Mouse (Mus musculus) limb, embryonic 15.5 days (tissue): Measurements from ENCODE around the gene Vti1a. TPM values are rescaled to one million over a fixed set of nuclear protein-coding genes. Genes with fewer than 3 reads are reported as not detected.

Experiments
- ATAC-seq: fragments of 200-750 bp; cut with Nextera tagmentation; 2 replicates; pipeline ENCODE4 v1.8.0; 2017; ENCODE audit warnings: low read depth, moderate TSS enrichment; ENCODE audit not compliant: insufficient number of reproducible peaks, low FRiP score, low TSS enrichment
- H3K27ac ChIP-seq: fragments of 300-500 bp; sonication (generic); 2 replicates; pipeline ENCODE4 v1.5.1; 2015; ENCODE audit warnings: moderate library complexity, mild to moderate bottlenecking, inconsistent platforms
- H3K27me3 ChIP-seq: fragments of 300-500 bp; sonication (generic); 2 replicates; pipeline ENCODE4 v1.6.1; 2015; ENCODE audit warnings: inconsistent platforms
- H3K36me3 ChIP-seq: fragments of 300-500 bp; sonication (generic); 2 replicates; pipeline ENCODE4 v1.6.1; 2015; ENCODE audit warnings: inconsistent platforms
- H3K4me1 ChIP-seq: fragments of 300-500 bp; sonication (generic); 2 replicates; pipeline ENCODE4 v1.6.1; 2015; ENCODE audit warnings: inconsistent platforms
- H3K4me2 ChIP-seq: fragments of 300-500 bp; sonication (generic); 2 replicates; pipeline ENCODE4 v1.6.1; 2015; ENCODE audit warnings: mild to moderate bottlenecking, inconsistent platforms
- H3K4me3 ChIP-seq: fragments of 300-500 bp; sonication (generic); 2 replicates; pipeline ENCODE4 v1.5.1; 2015; ENCODE audit warnings: mild to moderate bottlenecking, inconsistent platforms
- H3K9ac ChIP-seq: fragments of 300-500 bp; sonication (generic); 2 replicates; pipeline ENCODE4 v1.6.1; 2015; ENCODE audit warnings: inconsistent platforms
- H3K9me3 ChIP-seq: fragments of 300-500 bp; sonication (generic); 2 replicates; pipeline ENCODE4 v1.6.1; 2016; ENCODE audit warnings: inconsistent platforms
- WGBS: fragments of 180-500 bp; shearing (Covaris S2); methylation state at CpG from one replicate; pipeline ENCODE4 v1.1.7; 2015; 5-methylcytosine and 5-hydroxymethylcytosine counted together
- polyA plus RNA-seq: library from polyadenylated mRNA; unstranded; fragments of >200 nt; fragmentation: Nextera tagmentation; extraction: Ambion mirVana; gene quantifications from 2 replicates; pipeline ENCODE4 v1.2.1, GENCODE M21; 2015

Vti1a gene
- polyA plus RNA-seq, 1 experiment from 2014 or later, result 26.4 TPM

DNA sequence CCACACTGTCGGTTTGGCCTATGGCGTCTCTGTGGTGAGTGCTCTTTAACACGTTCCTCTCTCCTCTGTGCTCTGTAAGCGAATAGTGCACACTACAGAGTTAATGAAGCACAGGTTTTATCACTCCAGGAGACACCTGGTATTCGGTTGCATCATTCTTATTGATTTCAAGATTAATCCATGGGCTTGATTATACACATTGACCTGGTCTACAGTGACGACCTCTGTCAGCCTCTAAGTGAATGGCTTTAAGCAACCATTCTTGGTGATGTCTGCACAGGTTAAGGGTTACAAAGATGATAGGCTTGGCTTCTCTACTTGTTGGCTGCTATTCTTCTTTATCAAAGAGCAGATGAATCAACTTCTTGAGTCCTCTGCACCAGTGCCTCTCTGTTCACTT is 234.1 kb downstream of the Vti1a start:
- WGBS, result 85% methylated on average over 6 of the region's 6 CpGs
- no peaks in the 10 kb centered on the region for H3K36me3 ChIP-seq
- H3K4me1 ChIP-seq, result peaks cover 4% of the 10 kb centered on the region
- no peak overlapping the region for H3K4me3 ChIP-seq
- H3K4me2 ChIP-seq, result no peak overlapping the region
- no peak overlapping the region for H3K27ac ChIP-seq
- H3K27me3 ChIP-seq, result peaks cover 5% of the 10 kb centered on the region; the same call in 1 of the 2 replicates
- ATAC-seq, result no peak
- H3K9me3 ChIP-seq, result no peaks in the 10 kb centered on the region
- H3K9ac ChIP-seq, result no peak overlapping the region

DNA sequence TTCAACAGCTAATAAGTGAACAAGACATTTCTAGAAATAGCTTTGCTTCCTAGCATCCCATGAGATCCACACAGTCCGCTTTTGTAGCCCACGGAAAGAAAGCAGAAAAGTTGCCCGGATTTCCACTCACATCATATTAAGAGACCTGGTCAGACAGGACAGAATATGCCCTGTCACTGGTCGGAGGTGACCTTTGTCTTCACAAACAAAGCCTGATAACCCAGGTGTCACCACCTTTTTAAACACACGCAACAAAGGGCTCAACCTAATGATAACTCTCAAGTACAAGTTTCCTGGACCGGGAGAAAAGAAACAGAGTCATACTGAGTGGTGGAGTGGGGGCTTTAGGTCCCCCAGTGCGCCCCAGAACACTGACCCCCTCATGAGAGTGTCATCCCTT is 236.2 kb downstream of the Vti1a start:
- Histone ChIP-seq H3K36me3 (no peaks in the 10 kb centered on the region), H3K4me2 (no peak overlapping the region), H3K9me3 (no peaks in the 10 kb centered on the region), H3K9ac (no peak overlapping the region), H3K27ac (no peak overlapping the region), H3K27me3 (peaks cover 5% of the 10 kb centered on the region; the same call in 1 of the 2 replicates), H3K4me1 (peaks cover 10% of the 10 kb centered on the region), H3K4me3 (no peak overlapping the region)
- WGBS, result 84% methylated on average over 7 of the region's 7 CpGs
- ATAC-seq, result no peak

DNA sequence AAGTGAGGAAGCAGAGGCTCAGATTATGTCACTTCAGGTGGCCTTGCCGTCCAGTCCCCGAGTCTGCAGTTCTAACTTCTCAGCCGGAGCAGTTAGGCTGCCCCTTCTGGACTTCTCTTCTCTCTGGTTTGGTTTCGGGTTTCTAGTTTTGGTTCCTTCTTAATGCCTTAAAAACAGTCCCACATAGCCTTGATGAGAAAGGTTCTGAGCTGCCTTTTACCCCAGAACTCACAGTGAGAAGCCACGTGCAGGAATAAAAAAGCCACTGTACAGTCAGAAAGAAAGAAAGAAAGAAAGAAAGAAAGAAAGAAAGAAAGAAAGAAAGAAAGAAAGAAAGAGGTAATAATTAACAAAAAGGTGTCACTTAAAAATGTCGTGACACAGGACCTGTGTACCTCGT is 236.8 kb downstream of the Vti1a start:
- no peak overlapping the region for H3K9ac ChIP-seq
- H3K27ac ChIP-seq, result no peak overlapping the region
- no peak for ATAC-seq
- H3K27me3 ChIP-seq, result peaks cover 5% of the 10 kb centered on the region; the same call in 1 of the 2 replicates
- H3K36me3 ChIP-seq, result no peaks in the 10 kb centered on the region
- H3K4me2 ChIP-seq, result no peak overlapping the region
- H3K4me1 ChIP-seq, result peaks cover 10% of the 10 kb centered on the region
- H3K9me3 ChIP-seq, result no peaks in the 10 kb centered on the region
- 66% methylated on average over 7 of the region's 7 CpGs for WGBS
- H3K4me3 ChIP-seq, result no peak overlapping the region

DNA sequence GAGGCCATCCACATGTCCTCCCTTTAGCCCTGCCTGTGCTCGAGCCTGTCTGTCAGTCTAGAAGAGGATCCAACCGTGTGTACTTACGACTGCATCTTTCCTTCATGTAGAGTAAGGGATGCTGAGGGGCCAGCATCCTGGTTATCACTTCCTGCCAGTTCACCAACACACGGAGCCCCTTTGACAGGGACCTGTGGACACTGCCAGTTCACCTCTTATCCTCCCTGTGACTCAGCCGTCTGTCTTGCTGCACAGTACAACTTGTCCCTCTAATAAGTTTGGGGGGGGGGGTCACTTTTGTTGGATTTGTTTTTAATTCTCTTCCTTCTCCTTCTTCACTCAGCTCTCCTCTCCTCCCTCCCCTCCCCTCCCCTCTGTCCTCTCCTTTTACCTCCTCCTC is 238.2 kb downstream of the Vti1a start:
- Histone ChIP-seq H3K27ac (no peak overlapping the region), H3K9me3 (no peaks in the 10 kb centered on the region), H3K4me2 (no peak overlapping the region), H3K4me1 (peaks cover 11% of the 10 kb centered on the region), H3K9ac (no peak overlapping the region), H3K36me3 (no peaks in the 10 kb centered on the region), H3K4me3 (no peak overlapping the region), H3K27me3 (peaks cover 5% of the 10 kb centered on the region; the same call in 1 of the 2 replicates)
- WGBS, result 77% methylated on average over 5 of the region's 5 CpGs
- no peak for ATAC-seq

DNA sequence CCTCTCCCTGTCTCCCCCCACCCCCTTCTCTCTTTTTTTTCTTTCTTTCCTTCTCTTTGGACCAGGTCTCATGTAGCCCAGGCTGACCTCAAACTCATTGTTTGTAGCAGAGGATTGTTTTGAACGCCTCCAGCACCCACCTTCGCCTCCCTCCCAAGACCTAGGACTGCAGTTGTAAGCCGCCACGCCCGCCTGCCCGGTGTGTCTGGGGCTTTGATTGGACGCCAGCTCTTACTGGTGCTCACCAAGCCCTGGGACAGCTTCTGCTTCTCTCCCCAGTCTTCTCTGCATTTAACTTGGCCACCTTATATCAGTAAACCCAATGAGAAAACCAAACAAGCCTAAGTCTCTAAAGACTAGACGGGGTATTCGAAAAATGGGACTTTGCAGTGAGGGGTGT is 238.6 kb downstream of the Vti1a start:
- no peak overlapping the region for H3K4me3 ChIP-seq
- ATAC-seq, result no peak
- no peak overlapping the region for H3K9ac ChIP-seq
- peaks cover 5% of the 10 kb centered on the region; the same call in 1 of the 2 replicates for H3K27me3 ChIP-seq
- H3K9me3 ChIP-seq, result no peaks in the 10 kb centered on the region
- no peak overlapping the region for H3K4me2 ChIP-seq
- WGBS, result 79% methylated on average over 9 of the region's 9 CpGs
- H3K36me3 ChIP-seq, result no peaks in the 10 kb centered on the region
- no peak overlapping the region for H3K27ac ChIP-seq
- H3K4me1 ChIP-seq, result peaks cover 15% of the 10 kb centered on the region

DNA sequence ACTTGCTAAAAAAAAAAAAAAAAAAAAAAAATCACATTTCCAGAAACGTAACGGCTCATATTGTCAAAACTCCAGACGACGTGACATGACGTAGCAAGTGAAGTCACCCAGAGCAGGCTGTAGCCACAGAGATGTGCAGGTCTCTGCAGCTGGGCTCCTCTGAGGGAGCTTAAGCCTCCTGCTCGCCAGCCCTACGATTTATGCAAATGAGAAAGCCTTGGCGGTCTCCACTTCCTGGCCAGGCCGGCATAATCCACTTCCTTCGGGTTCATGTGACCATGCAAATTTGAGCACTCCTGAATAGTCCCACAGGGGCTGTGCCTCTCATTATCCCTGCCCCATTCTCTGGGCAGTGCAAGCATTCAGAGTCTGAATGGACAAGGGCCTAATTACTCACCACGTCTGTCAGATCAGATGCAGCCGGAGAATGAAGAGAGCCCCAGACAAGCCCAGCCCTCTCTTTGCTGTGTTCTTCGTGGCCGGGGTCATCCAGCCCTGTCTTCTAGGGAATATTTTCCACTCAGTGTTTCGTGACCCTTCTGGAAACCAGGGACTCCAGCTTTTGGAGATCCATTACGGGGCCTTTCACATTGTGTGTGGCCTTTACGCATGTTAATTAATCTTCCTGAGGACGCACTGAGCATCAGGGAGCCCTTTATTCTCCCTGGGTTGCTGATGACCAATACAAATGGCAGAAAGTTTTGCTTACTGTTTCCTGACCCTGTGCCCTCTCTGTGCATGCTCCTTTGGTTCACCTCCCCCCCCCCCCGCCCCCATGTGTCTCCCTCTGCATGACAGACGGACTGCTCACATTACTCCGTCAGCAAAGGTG is 240.3 kb downstream of the Vti1a start:
- Histone ChIP-seq H3K4me3 (no peak overlapping the region), H3K4me1 (peaks cover 22% of the 10 kb centered on the region), H3K9ac (no peak overlapping the region), H3K4me2 (peak overlapping the region; percentile 29; the same call in 1 of the 2 replicates), H3K27me3 (no peaks in the 10 kb centered on the region), H3K36me3 (no peaks in the 10 kb centered on the region), H3K27ac (no peak overlapping the region), H3K9me3 (no peaks in the 10 kb centered on the region)
- 0 out of 2 replicates have a peak, but pooled peaks have one; percentile 40 for ATAC-seq
- WGBS, result 30% methylated on average over 21 of the region's 21 CpGs

DNA sequence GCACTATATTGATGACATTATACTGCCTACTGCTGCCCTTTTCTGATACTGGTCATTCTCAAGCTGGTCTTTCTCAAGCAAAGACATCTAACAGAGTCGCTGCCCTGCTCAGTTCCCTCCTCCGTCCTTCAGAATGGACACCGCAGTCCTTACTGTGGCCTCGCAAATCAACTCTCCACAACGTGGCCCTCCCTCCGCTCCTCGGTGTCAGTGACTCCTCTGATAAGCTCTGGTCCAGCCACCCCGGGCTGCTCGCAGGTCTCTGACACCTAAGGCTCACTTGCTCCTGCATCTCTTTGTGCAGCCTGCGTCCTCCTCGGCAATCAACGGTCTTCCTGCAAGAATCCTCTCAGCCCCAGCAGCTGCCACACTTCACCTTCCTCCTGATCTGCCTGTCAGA is 243.2 kb downstream of the Vti1a start:
- ATAC-seq, result no peak
- Histone ChIP-seq H3K4me1 (peaks cover 36% of the 10 kb centered on the region), H3K9ac (no peak overlapping the region), H3K27ac (no peak overlapping the region), H3K36me3 (no peaks in the 10 kb centered on the region), H3K9me3 (no peaks in the 10 kb centered on the region), H3K4me2 (no peak overlapping the region), H3K4me3 (no peak overlapping the region), H3K27me3 (no peaks in the 10 kb centered on the region)
- 81% methylated on average over 12 of the region's 12 CpGs for WGBS

DNA sequence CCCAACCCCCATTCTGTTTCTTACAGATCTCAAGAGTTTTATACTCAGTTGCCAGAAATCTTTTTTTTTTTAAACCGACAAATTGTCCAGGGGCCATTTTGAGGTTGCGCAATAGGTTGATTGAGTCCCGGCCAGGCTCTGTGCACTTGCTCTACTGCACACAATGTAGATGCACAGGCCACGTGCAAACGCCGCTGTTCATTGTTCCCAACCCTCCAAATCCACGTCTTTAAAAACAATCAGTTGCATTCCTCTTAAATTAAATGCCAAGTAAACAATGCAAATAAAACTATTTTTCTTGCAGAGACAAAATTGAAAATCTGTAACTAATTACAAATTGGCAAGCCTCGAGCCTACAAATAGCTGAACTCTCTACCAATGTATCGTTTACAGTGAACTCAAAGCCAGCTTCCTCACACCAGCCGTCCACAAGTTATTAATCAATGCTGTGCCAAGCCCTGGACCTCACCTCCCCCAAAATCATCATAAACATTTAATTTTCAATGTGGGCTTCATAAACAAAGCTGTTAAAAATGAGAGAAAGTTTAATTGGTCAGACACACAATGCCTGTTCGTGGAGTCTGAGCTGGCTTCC is 244.1 kb downstream of the Vti1a start:
- H3K9ac ChIP-seq, result no peak overlapping the region
- 44% methylated on average over 11 of the region's 11 CpGs for WGBS
- H3K4me2 ChIP-seq, result no peak overlapping the region
- H3K27me3 ChIP-seq, result no peaks in the 10 kb centered on the region
- no peaks in the 10 kb centered on the region for H3K36me3 ChIP-seq
- H3K4me3 ChIP-seq, result no peak overlapping the region
- H3K4me1 ChIP-seq, result peaks cover 38% of the 10 kb centered on the region
- H3K9me3 ChIP-seq, result no peaks in the 10 kb centered on the region
- H3K27ac ChIP-seq, result peak overlapping the region; percentile 47; the same call in 1 of the 2 replicates
- ATAC-seq, result peak; percentile 71; the same call in 1 of the 2 replicates

DNA sequence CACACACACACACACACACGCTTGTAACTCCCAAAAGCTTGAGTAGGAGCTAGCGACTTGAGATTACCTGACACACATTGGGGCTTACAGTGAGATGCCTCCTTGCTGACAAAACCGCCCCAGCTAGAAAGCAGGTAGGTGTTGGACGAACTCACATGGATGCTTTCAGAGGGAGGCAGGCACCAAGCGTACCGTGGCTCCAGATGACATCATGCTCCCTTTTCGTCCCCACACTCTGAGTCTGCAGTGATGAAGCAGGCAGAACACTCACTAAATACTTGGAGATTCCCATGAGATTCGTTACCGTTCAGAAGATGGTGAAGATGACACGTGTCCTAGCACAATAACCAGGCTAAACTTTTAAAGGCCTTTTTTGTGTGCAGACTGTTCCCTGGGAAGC is 245.4 kb downstream of the Vti1a start:
- 90% methylated on average over 10 of the region's 10 CpGs for WGBS
- peaks cover 37% of the 10 kb centered on the region for H3K4me1 ChIP-seq

DNA sequence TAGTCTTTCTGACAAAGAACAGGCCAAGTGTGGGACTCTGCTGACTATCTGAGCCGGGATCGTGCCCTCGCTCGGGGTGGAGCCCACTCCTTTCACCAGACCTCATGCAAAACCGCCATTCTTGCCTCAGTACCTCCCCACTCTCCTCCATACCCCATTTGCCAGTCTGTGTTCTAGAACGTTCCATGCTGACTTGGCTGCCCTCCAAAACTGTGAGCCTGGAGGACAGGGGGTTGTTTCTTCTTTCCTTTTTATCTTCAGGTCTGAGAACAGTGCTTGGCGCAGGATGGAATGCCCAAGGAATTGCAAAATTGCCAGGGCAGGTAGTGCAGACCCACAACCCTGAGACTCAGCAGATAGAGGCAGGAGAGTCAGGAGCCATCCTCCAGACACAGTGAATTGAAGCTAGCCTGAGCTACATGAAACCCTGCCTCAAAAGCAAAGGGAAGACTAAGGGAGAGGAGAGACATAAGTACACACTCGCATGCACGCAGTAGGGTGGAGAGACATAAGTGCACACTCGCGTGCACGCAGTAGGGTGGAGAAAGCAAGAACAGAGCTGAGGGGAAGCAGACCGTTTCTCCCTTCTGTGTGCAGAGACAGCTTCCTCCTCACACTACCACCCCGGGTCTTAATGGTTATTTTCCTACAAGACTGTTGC is 246.5 kb downstream of the Vti1a start:
- H3K27ac ChIP-seq, result no peak overlapping the region
- no peak for ATAC-seq

More for the DNA sequence above, 245.4 kb downstream of the Vti1a start:
- Histone ChIP-seq H3K27me3 (no peaks in the 10 kb centered on the region), H3K4me3 (no peak overlapping the region), H3K36me3 (no peaks in the 10 kb centered on the region), H3K27ac (no peak overlapping the region), H3K9me3 (no peaks in the 10 kb centered on the region), H3K9ac (no peak overlapping the region), H3K4me2 (no peak overlapping the region)
- ATAC-seq, result no peak

DNA sequence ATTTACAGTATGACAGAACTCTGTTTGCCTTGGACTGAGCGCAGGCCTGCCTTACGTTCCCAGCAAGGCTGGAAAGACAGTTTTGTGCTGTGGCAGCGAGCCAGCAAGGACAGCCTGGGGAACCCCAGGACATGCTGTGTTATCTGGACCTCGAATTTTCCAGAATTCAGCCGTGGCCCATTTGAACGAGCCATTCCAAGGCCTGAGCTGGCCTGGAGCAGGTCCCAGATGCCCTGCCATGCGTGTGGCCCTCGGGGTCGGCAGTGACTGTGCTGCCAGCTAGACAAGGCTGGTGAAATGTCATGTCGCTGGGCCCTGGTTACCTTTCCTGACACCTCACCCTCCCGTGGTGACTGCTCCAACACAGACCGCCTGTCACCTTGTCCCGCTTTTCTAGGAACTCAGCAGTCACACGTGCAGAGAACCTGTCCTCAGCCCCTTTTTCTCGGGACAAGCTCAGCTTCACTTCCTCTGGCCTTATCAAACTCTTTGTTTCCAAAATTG is 247.1 kb downstream of the Vti1a start:
- Histone ChIP-seq H3K4me3 (no peak overlapping the region), H3K4me1 (peaks cover 36% of the 10 kb centered on the region)
- 60% methylated on average over 15 of the region's 15 CpGs for WGBS

More for the DNA sequence above, 246.5 kb downstream of the Vti1a start:
- WGBS, result 69% methylated on average over 14 of the region's 14 CpGs
- H3K36me3 ChIP-seq, result no peaks in the 10 kb centered on the region
- no peak overlapping the region for H3K4me3 ChIP-seq
- H3K27me3 ChIP-seq, result no peaks in the 10 kb centered on the region
- H3K4me2 ChIP-seq, result no peak overlapping the region
- peaks cover 36% of the 10 kb centered on the region for H3K4me1 ChIP-seq
- no peaks in the 10 kb centered on the region for H3K9me3 ChIP-seq
- no peak overlapping the region for H3K9ac ChIP-seq

More for the DNA sequence above, 247.1 kb downstream of the Vti1a start:
- H3K9ac ChIP-seq, result no peak overlapping the region
- no peaks in the 10 kb centered on the region for H3K27me3 ChIP-seq
- H3K9me3 ChIP-seq, result no peaks in the 10 kb centered on the region
- H3K36me3 ChIP-seq, result no peaks in the 10 kb centered on the region
- ATAC-seq, result no peak
- H3K27ac ChIP-seq, result no peak overlapping the region
- no peak overlapping the region for H3K4me2 ChIP-seq
